Mouse (Mus musculus): ENCODE results near the gene Hmgcs2. TPM values are rescaled to one million over a fixed set of nuclear protein-coding genes. Genes with fewer than 3 reads are reported as not detected.

Hmgcs2 gene
- total RNA-seq, 2 experiments from 2014 or later = 1.6 TPM; not detected in 1

DNA sequence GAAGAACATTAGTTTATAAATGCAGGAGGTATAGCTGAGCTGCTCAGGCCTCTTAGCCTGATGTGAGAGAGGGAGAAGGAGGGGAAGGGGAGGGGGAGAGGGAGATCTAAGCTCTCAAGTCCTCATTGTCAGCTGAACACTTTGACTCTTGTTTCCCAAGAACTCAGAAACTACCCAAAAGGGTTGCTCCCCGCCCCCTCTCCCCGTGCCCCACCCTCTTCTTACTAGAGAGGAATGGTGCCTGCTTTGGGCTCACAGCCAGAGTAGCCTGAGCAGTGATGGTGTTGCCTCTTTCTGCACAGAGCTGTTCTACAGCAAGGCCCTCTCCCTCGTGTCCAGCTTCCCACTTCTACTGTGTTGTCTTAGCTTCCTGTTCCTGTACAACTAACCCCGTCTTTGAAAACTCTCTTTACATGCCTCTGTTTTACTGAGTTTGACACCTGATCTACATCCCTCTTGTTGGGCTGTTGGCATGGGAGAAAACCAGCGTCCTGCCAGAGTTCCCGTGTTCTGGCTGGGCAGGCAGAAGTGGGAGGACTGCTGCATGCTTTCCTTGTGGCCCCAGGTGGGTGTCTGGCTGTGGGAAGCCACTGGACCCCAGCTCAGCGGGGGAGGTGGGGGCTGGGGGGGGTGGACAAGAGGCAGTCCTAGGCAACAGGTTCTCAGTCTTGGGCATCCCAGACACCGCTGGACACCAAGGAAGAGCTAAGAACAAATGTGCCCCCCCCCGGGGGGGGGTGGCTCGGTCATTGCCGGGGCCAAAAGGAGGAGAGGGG lies 6.4 kb upstream of the Hmgcs2 start:
- no peak for ATAC-seq (replicated peaks; ENCODE audit: low FRiP score, poor library complexity, severe bottlenecking)

DNA sequence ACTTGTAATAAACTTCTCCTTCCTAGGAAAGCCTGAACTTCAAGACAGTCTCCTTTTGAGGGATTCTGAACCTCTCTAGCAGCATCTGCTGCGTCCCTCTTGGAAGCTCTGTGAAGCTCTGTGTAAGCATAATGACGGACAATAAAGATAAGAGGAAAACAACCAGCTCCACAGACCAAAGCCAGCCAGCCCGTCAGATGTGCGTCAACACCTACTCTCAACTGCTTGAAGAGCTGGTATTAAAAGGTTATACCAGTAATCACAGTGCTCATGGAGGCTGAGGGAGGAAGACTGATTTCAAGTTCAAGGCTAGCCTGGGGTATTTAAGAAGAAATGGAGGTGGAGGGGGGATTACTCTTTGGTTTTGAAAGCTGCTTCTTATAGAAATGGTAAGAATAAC lies 553 bp upstream of the Hmgcs2 start:
- ATAC-seq (replicated peaks; ENCODE audit: low FRiP score, poor library complexity, severe bottlenecking) = no peak

DNA sequence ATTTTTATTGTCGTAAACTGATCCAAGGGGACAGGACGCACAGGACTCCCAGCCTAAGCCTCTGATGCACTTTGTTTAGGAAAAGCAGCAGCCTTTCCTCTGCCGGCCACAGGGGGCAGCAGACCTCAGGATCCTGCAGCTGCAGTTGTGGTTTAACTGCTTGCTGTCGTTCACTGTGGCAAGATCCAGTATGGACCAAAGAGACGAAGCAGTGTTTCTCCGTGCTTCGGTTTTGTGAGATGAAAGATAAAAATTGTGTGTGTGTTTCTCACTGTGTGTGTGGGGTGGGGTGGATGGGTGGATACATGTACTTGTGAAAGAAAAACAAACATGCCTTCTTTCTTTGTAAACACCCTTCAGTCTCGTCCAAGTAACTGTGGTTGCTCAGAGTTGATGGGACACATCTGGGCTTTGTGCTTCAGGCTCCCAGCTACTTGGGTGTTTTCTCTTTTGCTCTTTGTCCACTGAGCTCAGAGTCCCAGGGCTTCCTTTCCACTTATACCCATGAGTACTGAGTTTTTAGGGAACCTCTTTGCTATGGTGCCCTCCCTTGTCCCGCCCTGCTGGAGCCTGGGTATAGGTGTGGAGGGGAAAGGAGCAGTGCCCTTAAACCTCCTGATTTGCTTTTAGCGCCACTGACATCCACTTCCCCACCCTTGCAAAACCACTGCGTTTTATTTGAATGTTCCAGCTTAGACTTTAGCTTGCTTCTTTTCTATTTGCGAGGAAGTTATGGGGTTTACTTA lies 871 bp downstream of the Hmgcs2 start:
- ATAC-seq (replicated peaks; ENCODE audit: low FRiP score, poor library complexity, severe bottlenecking) = peak; percentile 79

DNA sequence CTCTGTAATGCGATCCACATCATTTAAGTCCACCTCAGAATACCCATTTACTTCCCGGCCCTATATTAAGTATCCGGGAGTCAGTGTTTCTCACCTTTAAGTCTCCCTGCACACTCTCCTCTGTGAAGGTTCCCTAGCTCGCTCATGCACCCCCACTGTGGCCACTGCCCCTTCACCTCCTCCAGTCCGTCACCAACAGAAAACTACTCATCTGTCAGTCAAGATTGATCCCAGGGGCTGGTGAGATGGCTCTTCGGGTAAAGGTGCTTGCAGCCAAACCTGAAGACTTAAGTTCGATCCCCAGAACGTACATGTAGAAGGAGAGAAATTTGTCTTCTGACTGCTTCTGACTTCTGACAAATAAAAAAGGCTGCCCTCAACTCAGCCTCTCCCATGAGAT lies 2.2 kb downstream of the Hmgcs2 start:
- ATAC-seq (replicated peaks; ENCODE audit: low FRiP score, poor library complexity, severe bottlenecking) = no peak

GRCm38 (mm10) chr3:98283205-98283604 lies 3.0 kb downstream of the Hmgcs2 start:
- ATAC-seq (replicated peaks; ENCODE audit: low FRiP score, poor library complexity, severe bottlenecking) = no peak

DNA sequence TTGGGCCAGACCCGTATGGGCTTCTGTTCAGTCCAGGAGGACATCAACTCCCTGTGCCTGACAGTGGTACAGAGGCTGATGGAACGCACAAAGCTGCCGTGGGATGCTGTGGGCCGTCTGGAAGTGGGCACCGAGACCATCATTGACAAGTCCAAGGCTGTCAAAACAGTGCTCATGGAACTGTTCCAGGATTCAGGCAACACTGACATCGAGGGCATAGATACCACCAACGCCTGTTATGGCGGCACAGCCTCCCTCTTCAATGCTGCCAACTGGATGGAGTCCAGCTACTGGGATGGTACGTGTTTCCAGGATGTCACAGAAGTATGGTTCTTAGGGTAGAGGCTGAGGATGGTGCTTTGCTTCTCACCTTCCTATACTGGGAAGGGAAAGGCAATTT lies 10.8 kb downstream of the Hmgcs2 start:
- ATAC-seq (replicated peaks; ENCODE audit: low FRiP score, poor library complexity, severe bottlenecking) = no peak

DNA sequence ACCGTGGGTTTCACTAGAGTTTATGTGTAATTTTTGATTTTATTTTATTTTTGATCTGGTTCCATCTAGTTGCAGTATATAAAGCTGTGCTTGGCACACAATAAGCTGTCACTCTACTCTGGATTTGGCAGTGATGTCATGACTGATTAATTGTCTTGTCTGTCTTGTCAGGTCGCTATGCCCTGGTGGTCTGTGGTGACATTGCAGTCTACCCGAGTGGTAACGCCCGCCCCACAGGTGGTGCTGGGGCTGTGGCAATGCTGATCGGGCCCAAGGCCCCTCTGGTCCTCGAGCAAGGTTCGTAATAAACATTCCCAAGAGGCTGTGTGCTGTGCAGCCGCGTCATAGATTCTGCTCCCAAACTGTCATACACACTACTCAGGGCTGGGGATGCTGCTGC lies 15.7 kb downstream of the Hmgcs2 start:
- no peak for ATAC-seq (replicated peaks; ENCODE audit: low FRiP score, poor library complexity, severe bottlenecking)

- no peak for ATAC-seq (replicated peaks; ENCODE audit: low FRiP score, poor library complexity, severe bottlenecking)
Measured at GRCm38 (mm10) chr3:98299391-98300100, 19.3 kb downstream of the Hmgcs2 start.

DNA sequence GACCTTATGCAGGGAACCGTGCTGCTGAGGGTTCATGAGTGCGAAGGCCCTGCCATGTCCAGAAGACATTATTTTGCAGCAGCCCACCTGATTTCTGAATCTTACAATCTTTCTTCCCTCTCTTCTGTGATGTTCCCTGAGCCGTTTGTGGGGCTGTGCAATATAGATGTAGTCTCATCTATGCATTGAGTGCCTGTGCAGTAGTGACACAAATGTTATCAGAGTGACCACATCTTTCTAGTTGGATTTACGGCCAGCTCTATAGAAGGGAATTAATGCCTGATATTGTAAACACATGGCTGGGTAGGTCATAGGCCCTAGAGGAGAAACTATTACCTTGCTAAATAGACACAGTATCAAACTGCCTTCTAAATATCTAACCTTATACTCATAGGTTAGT lies 20.0 kb downstream of the Hmgcs2 start:
- ATAC-seq (replicated peaks; ENCODE audit: low FRiP score, poor library complexity, severe bottlenecking) = no peak

- ATAC-seq (replicated peaks; ENCODE audit: low FRiP score, poor library complexity, severe bottlenecking) = no peak
Measured at GRCm38 (mm10) chr3:98301761-98302160, 21.5 kb downstream of the Hmgcs2 start.

DNA sequence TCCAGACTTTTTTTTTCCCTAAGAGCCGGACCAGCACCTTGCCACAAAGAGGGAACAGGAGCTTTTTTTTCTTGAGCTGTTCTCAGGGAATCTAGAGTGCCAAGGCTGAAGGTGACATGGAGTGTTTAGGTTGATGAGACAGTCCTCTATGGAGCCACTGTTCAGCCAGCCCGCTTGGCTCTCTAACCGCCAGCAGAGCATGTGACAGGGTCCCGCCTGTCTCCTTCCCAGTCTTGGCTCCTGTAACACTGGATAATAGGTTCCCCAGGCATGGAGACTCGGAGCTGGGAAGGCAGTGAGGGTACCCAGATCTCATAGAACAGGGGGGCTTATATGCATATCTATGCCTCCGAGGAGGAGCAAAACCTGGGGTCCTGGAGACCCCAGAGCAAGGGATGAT lies 28.4 kb downstream of the Hmgcs2 start:
- ATAC-seq (replicated peaks; ENCODE audit: low FRiP score, poor library complexity, severe bottlenecking) = no peak

- ATAC-seq (replicated peaks; ENCODE audit: low FRiP score, poor library complexity, severe bottlenecking) = no peak
Measured at GRCm38 (mm10) chr3:98310456-98310855, 30.2 kb downstream of the Hmgcs2 start.

- no peak for ATAC-seq (replicated peaks; ENCODE audit: low FRiP score, poor library complexity, severe bottlenecking)
Measured at GRCm38 (mm10) chr3:98312867-98313266, 32.6 kb downstream of the Hmgcs2 start.

- ATAC-seq (replicated peaks; ENCODE audit: low FRiP score, poor library complexity, severe bottlenecking) = no peak
Measured at GRCm38 (mm10) chr3:98313294-98314155, 33.3 kb downstream of the Hmgcs2 start.

- ATAC-seq (replicated peaks; ENCODE audit: low FRiP score, poor library complexity, severe bottlenecking) = no peak
Measured at GRCm38 (mm10) chr3:98315181-98315580, 34.9 kb downstream of the Hmgcs2 start.

DNA sequence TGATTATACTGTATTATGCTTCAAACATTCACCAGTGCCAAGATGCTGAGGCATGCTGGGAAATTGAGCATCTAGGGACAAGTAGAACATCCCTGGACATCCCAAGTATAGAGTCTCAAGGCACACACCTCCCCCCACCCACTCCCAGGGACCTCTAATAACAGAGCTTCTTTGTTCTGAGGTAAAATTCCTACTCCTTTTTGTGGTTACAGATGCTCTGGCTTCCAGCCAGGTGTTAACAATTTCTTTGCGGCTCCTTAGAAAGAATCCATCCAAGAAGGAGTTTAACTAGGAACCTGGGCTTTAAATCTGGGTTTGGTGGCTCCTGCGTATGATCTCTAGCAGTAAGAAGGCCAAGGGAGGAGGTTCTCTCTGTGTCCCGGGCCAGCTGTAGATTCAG lies 36.9 kb downstream of the Hmgcs2 start:
- no peak for ATAC-seq (replicated peaks; ENCODE audit: low FRiP score, poor library complexity, severe bottlenecking)

GRCm38 (mm10) chr3:98319190-98319589 lies 39.0 kb downstream of the Hmgcs2 start:
- ATAC-seq (replicated peaks; ENCODE audit: low FRiP score, poor library complexity, severe bottlenecking) = no peak

DNA sequence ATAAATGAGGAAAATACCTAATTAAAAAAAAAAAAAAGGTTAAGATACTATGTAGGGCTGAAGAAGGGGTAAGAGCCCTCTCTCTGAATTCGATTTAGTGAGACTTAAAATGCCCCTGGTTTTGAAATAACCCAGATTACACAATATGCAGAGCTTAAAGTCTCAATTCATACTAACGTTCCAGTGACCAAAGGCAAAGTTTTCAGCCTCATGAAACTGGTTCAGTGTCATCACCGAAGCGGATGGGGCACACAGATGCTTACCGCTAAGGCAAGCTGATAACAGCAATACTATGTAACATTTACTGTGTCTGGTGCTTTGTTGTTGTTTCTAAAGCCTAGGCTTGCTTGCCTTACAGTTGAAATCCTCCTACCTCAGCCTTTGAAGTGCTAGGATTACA lies 42.0 kb downstream of the Hmgcs2 start:
- ATAC-seq (replicated peaks; ENCODE audit: low FRiP score, poor library complexity, severe bottlenecking) = no peak

GRCm38 (mm10) chr3:98324235-98324634 lies 44.0 kb downstream of the Hmgcs2 start:
- ATAC-seq (replicated peaks; ENCODE audit: low FRiP score, poor library complexity, severe bottlenecking) = no peak

- no peak for ATAC-seq (replicated peaks; ENCODE audit: low FRiP score, poor library complexity, severe bottlenecking)
Measured at GRCm38 (mm10) chr3:98334010-98334409, 53.8 kb downstream of the Hmgcs2 start.
